Mouse (Mus musculus) embryonic fibroblast, embryonic 13.5 days (primary cell): ENCODE measurements around the gene Acacb. TPM values are rescaled to one million over a fixed set of nuclear protein-coding genes. Genes with fewer than 3 reads are reported as not detected.

Experiments used
- H3K27ac ChIP-seq: 2 replicates; pipeline ENCODE4 v1.5.1; 2012; ENCODE audit warnings: low read length, control low read depth, inconsistent platforms; ENCODE audit not compliant: insufficient read depth
- H3K4me1 ChIP-seq: 2 replicates; pipeline ENCODE4 v1.6.1; 2011; ENCODE audit warnings: low read length; ENCODE audit not compliant: control insufficient read depth, insufficient read depth
- H3K4me3 ChIP-seq: 2 replicates; pipeline ENCODE4 v1.5.1; 2011; ENCODE audit warnings: mild to moderate bottlenecking, control low read depth, low read length; ENCODE audit not compliant: insufficient read depth
- CTCF ChIP-seq: IDR thresholded peaks from 2 replicates; pipeline ENCODE4 v1.5.1; 2011; ENCODE audit warnings: mild to moderate bottlenecking, control low read depth, low read length, moderate library complexity, borderline replicate concordance; ENCODE audit not compliant: insufficient read depth
- POLR2A ChIP-seq: IDR thresholded peaks from 2 replicates; pipeline ENCODE4 v1.6.1; 2011; ENCODE audit warnings: low read depth, mild to moderate bottlenecking, control low read depth, low read length, moderate library complexity
- polyA plus RNA-seq: library from polyadenylated mRNA; stranded (reverse); fragments of >200 nt; gene quantifications from 2 replicates; pipeline ENCODE4 v1.2.4, GENCODE M21; 2011; ENCODE audit warnings: low read depth; ENCODE audit not compliant: missing spikeins, insufficient read length

Acacb gene
- polyA plus RNA-seq, 1 experiment = 1.6 TPM

GRCm38 (mm10) chr5:114213183-114213582 is 66.8 kb downstream of the Acacb start:
- no peak for TF ChIP-seq CTCF
- Histone ChIP-seq H3K27ac (no peak overlapping the region), H3K4me1 (no peaks in the 10 kb centered on the region), H3K4me3 (no peak overlapping the region)

GRCm38 (mm10) chr5:114218771-114219170 is 72.4 kb downstream of the Acacb start:
- no peak overlapping the region for H3K4me3 ChIP-seq
- no peak overlapping the region for H3K27ac ChIP-seq
- TF ChIP-seq POLR2A (no peak), CTCF (no peak)
- no peaks in the 10 kb centered on the region for H3K4me1 ChIP-seq

- no peaks in the 10 kb centered on the region for H3K4me1 ChIP-seq
- no peak overlapping the region for H3K27ac ChIP-seq
- H3K4me3 ChIP-seq = no peak overlapping the region
- TF ChIP-seq CTCF (no peak), POLR2A (no peak)
These were observed 79.7 kb downstream of the Acacb start for GRCm38 (mm10) chr5:114226051-114226450.

GRCm38 (mm10) chr5:114228901-114229300 is 82.6 kb downstream of the Acacb start:
- H3K27ac ChIP-seq = no peak overlapping the region
- H3K4me1 ChIP-seq = no peaks in the 10 kb centered on the region
- TF ChIP-seq POLR2A (no peak), CTCF (no peak)
- H3K4me3 ChIP-seq = no peak overlapping the region

- H3K4me3 ChIP-seq = no peak overlapping the region
- no peaks in the 10 kb centered on the region for H3K4me1 ChIP-seq
- no peak for TF ChIP-seq CTCF
- no peak for TF ChIP-seq POLR2A
- H3K27ac ChIP-seq = no peak overlapping the region
These were observed 92.6 kb downstream of the Acacb start for GRCm38 (mm10) chr5:114238924-114239323.

GRCm38 (mm10) chr5:114239737-114240136 is 93.4 kb downstream of the Acacb start:
- Histone ChIP-seq H3K27ac (no peak overlapping the region), H3K4me3 (no peak overlapping the region), H3K4me1 (no peaks in the 10 kb centered on the region)
- TF ChIP-seq CTCF = no peak
- no peak for TF ChIP-seq POLR2A

GRCm38 (mm10) chr5:114246465-114246864 is 100.1 kb downstream of the Acacb start:
- Histone ChIP-seq H3K27ac (no peak overlapping the region), H3K4me3 (no peak overlapping the region), H3K4me1 (no peaks in the 10 kb centered on the region)
- TF ChIP-seq POLR2A = no peak
- TF ChIP-seq CTCF = no peak

GRCm38 (mm10) chr5:114248174-114248589 is 101.8 kb downstream of the Acacb start:
- no peak for TF ChIP-seq POLR2A
- peak; percentile 94 for TF ChIP-seq CTCF
- Histone ChIP-seq H3K4me3 (no peak overlapping the region), H3K27ac (no peak overlapping the region)

GRCm38 (mm10) chr5:114259495-114259894 is 113.2 kb downstream of the Acacb start:
- no peaks in the 10 kb centered on the region for H3K4me1 ChIP-seq
- H3K27ac ChIP-seq = no peak overlapping the region
- no peak overlapping the region for H3K4me3 ChIP-seq
- TF ChIP-seq CTCF (no peak), POLR2A (no peak)

More at GRCm38 (mm10) chr5:114248174-114248589, 101.8 kb downstream of the Acacb start:
- no peaks in the 10 kb centered on the region for H3K4me1 ChIP-seq

GRCm38 (mm10) chr5:114261494-114261893 is 115.2 kb downstream of the Acacb start:
- Histone ChIP-seq H3K4me3 (no peak overlapping the region), H3K4me1 (no peaks in the 10 kb centered on the region), H3K27ac (no peak overlapping the region)
- TF ChIP-seq POLR2A (no peak), CTCF (no peak)

GRCm38 (mm10) chr5:114264030-114264459 is 117.7 kb downstream of the Acacb start:
- H3K27ac ChIP-seq = no peak overlapping the region
- no peaks in the 10 kb centered on the region for H3K4me1 ChIP-seq
- TF ChIP-seq CTCF (no peak), POLR2A (no peak)
- no peak overlapping the region for H3K4me3 ChIP-seq
